Mouse (Mus musculus) brain, embryonic 18.5 days (tissue): Measurements from ENCODE around the gene Olfr589.
"Not testable (repeated sequence)": the region's sequence is repeated elsewhere in the genome, so short reads cannot be mapped to it uniquely, and the experiment has no call there.

Source experiments
- DNase-seq: peaks from one replicate; pipeline ENCODE4 v3.0.0-alpha.2; 2012; ENCODE audit warnings: low read depth, low spot score

Gene Olfr589

GRCm38 (mm10) chr7:103156256-103156655 lies at the start of gene Olfr589:
Gene Olfr589, minus strand, starts transcription at chr7:103156356.
- no peak for DNase-seq

- DNase-seq = not testable (repeated sequence)
Measured at GRCm38 (mm10) chr7:103184503-103184902, 28.3 kb upstream of the Olfr589 start, which contains the start of gene Olfr592. Gene Olfr592, plus strand, starts transcription at chr7:103184803.

- DNase-seq = no peak
Measured at GRCm38 (mm10) chr7:103178240-103178639, 22.1 kb upstream of the Olfr589 start, which contains the start of gene Olfr591. Gene Olfr591, minus strand, starts transcription at chr7:103178340.

- no peak for DNase-seq
Measured at GRCm38 (mm10) chr7:103169697-103170096, 13.5 kb upstream of the Olfr589 start.

- DNase-seq = no peak
Measured at GRCm38 (mm10) chr7:103140579-103140978, 15.6 kb downstream of the Olfr589 start, which contains the start of gene Olfr588-ps1. Gene Olfr588-ps1, plus strand, starts transcription at chr7:103140879.

- DNase-seq = no peak
Measured at GRCm38 (mm10) chr7:103125538-103125937, 30.6 kb downstream of the Olfr589 start, which contains the start of gene Olfr586. Gene Olfr586, minus strand, starts transcription at chr7:103125638.

- DNase-seq = no peak
Measured at GRCm38 (mm10) chr7:103119406-103119805, 36.8 kb downstream of the Olfr589 start.
